Mouse (Mus musculus): ENCODE results near the gene Sec31a. TPM values are rescaled to one million over a fixed set of nuclear protein-coding genes. Genes with fewer than 3 reads are reported as not detected.

Sec31a gene
- total RNA-seq, 2 experiments from 2014 or later: 155 to 161 TPM

DNA sequence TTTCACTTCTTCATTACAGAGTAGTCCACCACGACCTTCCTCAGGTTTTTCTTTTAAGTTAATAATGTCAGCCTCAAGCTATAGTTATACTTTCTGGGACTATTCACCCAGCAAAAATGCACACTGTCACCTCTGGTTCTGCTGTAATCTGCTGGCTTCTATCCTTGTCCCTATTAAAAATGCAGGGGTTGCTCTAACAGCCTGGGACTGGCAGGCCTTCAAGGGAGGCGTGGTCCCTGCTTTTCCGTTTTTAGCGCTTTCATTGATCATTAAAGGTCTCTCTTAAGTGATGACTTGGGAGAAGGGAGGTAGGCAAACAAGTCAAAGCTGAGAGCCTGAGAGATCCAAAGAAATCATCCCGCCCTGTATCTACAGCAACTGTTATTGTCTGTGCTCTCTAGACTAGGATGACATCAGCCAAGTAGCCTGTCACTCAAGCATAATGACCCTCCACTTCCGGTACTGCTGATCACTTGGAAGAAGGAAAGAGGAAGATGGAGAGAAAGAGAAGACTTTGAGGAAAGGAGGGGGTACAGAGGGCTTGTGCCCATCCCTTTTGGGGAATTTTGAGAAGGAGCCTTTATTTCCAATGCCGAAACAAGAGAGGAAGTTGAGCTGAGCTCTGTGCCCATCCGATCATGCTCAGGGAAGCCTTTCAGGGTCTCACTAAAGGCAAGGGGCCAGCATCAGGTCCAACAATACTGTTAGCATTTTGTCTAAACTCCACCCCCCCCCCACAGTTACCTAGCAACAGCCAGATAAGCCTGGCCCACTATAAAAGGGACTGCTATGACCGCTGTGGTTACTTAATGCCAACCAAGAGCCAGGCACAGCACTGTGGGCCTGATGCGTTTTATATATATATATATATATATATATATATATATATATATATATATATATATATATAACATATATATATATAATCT, 66.5 kb downstream of the Sec31a start:
- no peak for DNase-seq

- no peak for DNase-seq
Observed at GRCm38 (mm10) chr5:100345118-100345517, 70.9 kb downstream of the Sec31a start.

GRCm38 (mm10) chr5:100343087-100343486, 72.9 kb downstream of the Sec31a start:
- no peak for DNase-seq

GRCm38 (mm10) chr5:100342422-100342821, 73.6 kb downstream of the Sec31a start:
- DNase-seq: no peak

DNA sequence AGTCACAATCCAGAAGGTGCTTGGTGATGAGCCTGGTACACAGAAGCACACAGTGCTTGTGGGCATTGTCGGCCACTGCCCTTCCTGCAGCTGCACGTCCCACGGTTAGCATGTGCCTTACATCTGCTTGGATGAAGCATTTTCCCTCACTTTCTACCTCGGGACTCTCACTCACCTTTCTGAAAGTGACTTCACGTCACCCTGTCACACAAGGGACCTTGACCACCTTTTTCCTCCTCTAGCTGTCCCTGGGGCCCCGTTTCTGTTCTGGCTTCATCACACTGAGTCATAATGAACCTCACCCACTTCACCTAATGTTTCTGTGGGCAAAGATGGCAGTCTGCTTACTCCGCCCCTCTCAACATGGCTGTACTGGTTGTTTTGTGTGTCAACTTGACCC, 75.0 kb downstream of the Sec31a start:
- DNase-seq: no peak

DNA sequence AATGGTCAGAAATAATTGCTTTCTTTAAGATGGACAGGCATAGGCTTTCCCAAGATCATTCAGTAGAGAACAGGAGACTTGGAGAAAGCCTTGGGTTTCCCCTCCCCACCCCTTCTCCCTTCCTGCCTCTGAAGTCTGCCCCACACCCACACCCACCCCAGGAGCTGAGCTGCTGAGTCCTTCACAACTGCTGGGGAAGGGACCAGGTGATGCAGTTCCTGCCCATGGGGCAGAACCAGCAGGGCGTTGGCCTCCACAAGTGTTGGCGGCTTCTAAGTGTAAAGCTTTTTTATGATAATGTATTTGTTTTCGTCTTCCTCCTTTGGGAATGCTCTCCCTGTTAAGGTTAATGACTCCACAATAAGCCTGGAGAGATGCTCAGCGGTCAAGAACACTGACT, 78.2 kb downstream of the Sec31a start:
- no peak for DNase-seq

DNA sequence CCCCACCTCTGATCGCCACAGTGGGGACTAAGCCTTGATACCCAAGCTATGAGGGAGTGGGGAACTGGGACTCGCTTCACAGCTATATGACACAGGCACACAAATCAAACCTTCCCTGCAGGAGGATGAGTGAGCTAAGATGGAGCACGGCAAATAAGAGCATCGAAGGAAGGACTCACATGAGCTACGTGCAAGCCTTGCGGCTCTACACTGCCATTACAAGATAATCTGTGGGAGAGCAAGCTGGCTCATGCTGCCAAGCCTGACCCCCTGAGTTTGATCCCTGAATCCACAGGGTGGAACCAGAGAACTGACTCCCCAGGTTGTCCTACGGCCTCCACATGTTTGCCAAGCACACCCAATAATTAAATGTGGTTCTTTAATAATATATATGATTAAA, 79.2 kb downstream of the Sec31a start:
- DNase-seq: no peak

DNA sequence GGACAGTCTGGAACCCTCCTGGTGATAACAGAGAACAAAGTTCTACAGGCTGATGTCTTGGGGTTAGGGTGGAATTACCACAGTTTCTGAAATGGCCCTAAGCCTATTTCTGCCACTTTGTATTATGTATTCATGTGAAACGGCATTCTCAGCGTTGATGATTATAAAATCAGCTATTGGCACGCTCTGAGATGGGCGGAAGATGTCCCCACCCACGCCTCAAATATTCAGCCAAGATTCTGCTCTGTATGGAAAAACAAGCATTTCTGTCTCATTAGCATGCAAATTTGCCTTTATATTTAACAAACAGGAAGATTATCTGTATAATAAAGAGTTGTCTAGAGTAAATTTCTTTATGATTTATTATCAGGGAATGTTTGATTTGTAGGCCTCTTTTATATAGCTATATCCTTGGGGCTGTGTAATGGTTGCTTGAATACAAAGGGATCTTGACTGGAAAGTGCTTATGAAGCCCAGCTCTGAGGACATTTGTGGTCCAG, 80.4 kb downstream of the Sec31a start:
- no peak for DNase-seq

GRCm38 (mm10) chr5:100334686-100335085, 81.3 kb downstream of the Sec31a start:
- DNase-seq: no peak

GRCm38 (mm10) chr5:100333607-100334380, 82.2 kb downstream of the Sec31a start:
- no peak for DNase-seq

DNA sequence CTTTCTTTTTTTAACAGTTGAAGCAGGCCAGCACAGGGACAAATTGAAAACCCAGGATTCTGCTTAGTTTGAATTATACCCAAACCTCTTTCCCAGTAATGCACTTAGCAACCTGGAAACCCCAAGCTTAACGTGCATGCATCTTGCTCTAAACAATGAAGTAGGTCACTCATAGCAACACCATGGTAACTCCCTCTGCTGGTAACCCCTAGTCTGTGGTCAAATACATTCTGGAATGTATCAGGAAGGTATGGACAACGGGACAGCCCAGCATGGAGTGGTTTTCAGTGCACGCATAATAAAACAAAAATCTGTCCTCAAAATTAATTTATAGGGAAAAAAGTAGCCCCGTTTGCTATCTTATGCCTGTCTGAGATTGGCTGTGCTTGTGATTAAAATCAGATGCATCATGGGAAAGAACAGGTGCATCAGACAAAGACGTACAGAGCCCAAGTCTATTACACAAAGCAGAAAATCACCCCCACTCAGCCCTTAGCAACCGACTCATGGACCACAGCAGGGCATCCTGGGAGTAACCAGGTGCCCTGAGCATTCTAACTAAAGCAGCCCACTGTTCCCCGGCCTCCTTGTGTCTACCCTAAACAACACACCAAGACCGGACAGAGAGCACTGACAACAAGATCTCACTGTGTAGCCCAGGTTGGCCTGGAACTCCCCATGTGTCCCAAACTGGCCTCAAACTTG, 83.6 kb downstream of the Sec31a start:
- no peak for DNase-seq

DNA sequence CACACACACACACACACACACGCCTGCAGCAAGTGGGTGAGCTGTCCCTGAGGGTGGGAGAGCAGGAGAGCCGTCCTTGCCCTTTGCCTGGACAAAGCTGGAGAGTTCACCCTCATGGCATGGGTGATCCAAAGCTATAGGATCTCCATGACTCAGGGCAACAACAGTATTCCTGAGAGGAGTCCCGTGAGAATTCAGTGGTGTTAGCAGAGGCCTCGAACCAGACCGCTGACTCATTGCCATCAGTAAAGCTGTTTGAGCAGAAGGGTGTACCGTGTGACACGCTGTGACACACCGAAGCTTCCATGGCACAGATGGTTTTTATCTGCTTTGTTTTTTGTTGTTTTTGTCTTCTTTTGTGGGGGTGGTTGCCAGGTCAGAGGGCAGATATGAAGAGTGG, 84.4 kb downstream of the Sec31a start:
- DNase-seq: no peak

DNA sequence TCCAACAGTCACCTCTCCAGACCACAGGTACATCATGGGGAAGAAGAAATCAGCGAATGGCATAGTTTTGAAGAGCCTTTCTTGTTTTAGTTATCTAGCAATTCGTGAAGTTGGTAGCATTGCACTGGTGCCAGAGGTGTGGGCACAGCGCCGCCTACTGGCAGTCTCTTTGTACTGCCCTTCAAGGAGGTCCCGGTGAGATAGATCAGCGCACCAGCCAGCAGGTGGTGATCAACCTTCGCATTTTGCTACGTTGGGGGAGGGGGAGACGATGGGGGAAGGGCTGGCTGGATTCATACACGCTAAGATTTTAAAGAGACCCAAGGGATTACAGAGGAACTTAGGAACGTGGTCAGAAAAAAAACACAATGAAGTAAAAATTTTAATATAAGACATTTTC, 94.0 kb downstream of the Sec31a start:
- DNase-seq: peak; percentile 81

DNA sequence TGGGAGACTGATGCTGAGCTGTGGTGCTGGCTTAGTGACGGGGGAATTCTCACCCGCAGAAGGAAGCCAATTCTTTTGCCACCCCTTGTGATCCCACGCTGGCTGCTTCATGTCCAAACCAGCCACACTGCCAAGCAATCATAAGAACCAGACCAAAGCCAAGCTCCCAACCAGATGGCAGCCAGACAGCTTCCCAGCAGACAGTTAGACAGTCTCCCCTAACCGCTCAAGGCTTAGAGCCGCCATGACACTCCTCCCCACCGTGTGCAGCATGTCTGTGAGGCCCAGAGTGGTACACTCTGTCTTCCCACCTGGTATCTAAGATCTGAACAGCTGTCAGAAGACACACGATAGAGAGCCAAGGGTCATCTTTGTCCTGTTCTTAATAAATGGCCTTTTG, 98.2 kb downstream of the Sec31a start:
- DNase-seq: no peak

GRCm38 (mm10) chr5:100317010-100317409, 99.0 kb downstream of the Sec31a start:
- no peak for DNase-seq

DNA sequence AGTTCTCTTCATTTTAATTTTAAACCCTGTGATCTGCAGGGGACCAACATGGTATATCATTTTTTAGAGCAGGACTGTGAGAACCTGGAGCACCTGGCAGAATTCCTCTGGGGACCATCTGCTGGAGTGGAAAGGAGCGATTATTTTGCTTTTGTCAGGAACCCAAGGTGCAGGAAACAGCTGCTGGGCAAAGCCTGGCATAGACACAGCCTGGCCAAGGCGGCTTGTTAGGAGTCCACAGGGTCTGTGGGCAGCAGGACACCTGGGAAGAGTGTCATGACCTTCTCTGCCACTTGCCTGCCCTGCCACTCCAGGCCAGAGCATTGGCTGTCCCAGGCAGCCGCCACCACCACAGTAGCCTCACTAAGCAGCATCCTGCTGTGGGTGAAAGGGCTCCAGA, 100.4 kb downstream of the Sec31a start:
- no peak for DNase-seq

- DNase-seq: no peak
Observed at GRCm38 (mm10) chr5:100312391-100312790, 103.6 kb downstream of the Sec31a start.

Other genes with a start within 250 kb of the Sec31a start
- gene Lin54, start 84.4 kb upstream of the Sec31a start, total RNA-seq (2021): 10 to 100 TPM; 11.9 to 13.8 TPM
- 10 to 100 TPM; 74.5 to 77.7 TPM for gene Cops4, start 102.1 kb upstream of the Sec31a start, total RNA-seq (2021)
- gene Plac8, start 156.0 kb upstream of the Sec31a start, total RNA-seq (2021): 10 to 100 TPM in 1 of 2 experiments, 1 to 10 TPM in 1; 7.7 to 15.9 TPM

All from adrenal gland, postnatal 36 days (tissue).